In genomic region chr4:148960011-148960410, GRCm38 (mm10) we compare ENCODE assay signal across 14 mouse cellular contexts.
DNase-seq lines count a peak whose midpoint lies in the region; ATAC-seq lines count a peak whose summit lies in the region.
"Had no signal": no experiment of that assay in that cellular context is flagged by ENCODE, and none has a peak within 500 bp of the region (broad histone marks: within the 10 kb centered on the region; RNA-seq: fewer than 3 reads in every experiment).

No protein-coding gene starts in this region.

- DNase-seq in heart, adult 11 months, result peak; percentile 96
- no peak for DNase-seq in heart, postnatal 36 days
- no peak for DNase-seq in layer of hippocampus, adult 9-11 months
- DNase-seq in right cerebral cortex, adult 18-20 months, result no peak
- no peak for DNase-seq in adrenal gland, postnatal 36 days
- DNase-seq: cerebellum, postnatal 14 days; thymus, postnatal 4 days had no signal

- 67% methylated on average over 12 of the region's 12 CpGs for WGBS in intestine, embryonic 15.5 days
- WGBS in kidney, embryonic 16.5 days, result 53% methylated on average over 12 of the region's 12 CpGs
- 69% methylated on average over 12 of the region's 12 CpGs for WGBS in stomach, embryonic 14.5 days

- no peaks in the 10 kb centered on the region for H3K27me3 ChIP-seq in intestine, embryonic 15.5 days (replicated peaks)
- no peaks in the 10 kb centered on the region for H3K27me3 ChIP-seq in kidney, embryonic 16.5 days (ENCODE audit: insufficient read depth, low read length)
- no peaks in the 10 kb centered on the region for H3K27me3 ChIP-seq in stomach, embryonic 14.5 days (ENCODE audit: control insufficient read depth, insufficient read depth, low read length)
- H3K27me3 ChIP-seq: CH12.LX had no signal

- no peaks in the 10 kb centered on the region for H3K9me3 ChIP-seq in intestine, embryonic 15.5 days
- no peaks in the 10 kb centered on the region for H3K9me3 ChIP-seq in kidney, embryonic 16.5 days (ENCODE audit: low read length)
- H3K9me3 ChIP-seq in stomach, embryonic 14.5 days (ENCODE audit: control insufficient read depth, low read depth, low read length), result no peaks in the 10 kb centered on the region
- H3K9me3 ChIP-seq: embryonic facial prominence, embryonic 12.5 days; neural tube, embryonic 15.5 days had no signal

- H3K27ac ChIP-seq in intestine, embryonic 15.5 days, result peak overlapping the region; percentile 46; the same call in 1 of the 2 replicates
- peak overlapping the region; percentile 64; the same call in 1 of the 2 replicates for H3K27ac ChIP-seq in kidney, embryonic 16.5 days (ENCODE audit: low read length)
- H3K27ac ChIP-seq in stomach, embryonic 14.5 days (ENCODE audit: low read length), result peak overlapping the region; percentile 75
- H3K27ac ChIP-seq: embryonic facial prominence, embryonic 12.5 days; neural tube, embryonic 15.5 days had no signal

- 0 out of 2 replicates have a peak, but pooled peaks cover 3% of the 10 kb centered on the region for H3K4me1 ChIP-seq in intestine, embryonic 15.5 days (replicated peaks)
- peaks cover 15% of the 10 kb centered on the region for H3K4me1 ChIP-seq in kidney, embryonic 16.5 days (ENCODE audit: insufficient read depth, low read length)
- H3K4me1 ChIP-seq in stomach, embryonic 14.5 days (ENCODE audit: control insufficient read depth, insufficient read depth, low read length), result no peaks in the 10 kb centered on the region

- no peak overlapping the region; the same call in 1 of the 2 replicates for H3K9ac ChIP-seq in intestine, embryonic 15.5 days
- H3K9ac ChIP-seq in kidney, embryonic 16.5 days (replicated peaks; ENCODE audit: low read length), result peak overlapping the region; percentile 36; the same call in 1 of the 2 replicates
- H3K9ac ChIP-seq in stomach, embryonic 14.5 days (replicated peaks; ENCODE audit: low read depth, low read length), result no peak overlapping the region
- H3K9ac ChIP-seq: embryonic facial prominence, embryonic 12.5 days; neural tube, embryonic 15.5 days had no signal

- intact Hi-C loops in heart, postnatal 36 days (cut with DNase I), result no loop called here

- no peak overlapping the region for H3K4me3 ChIP-seq in intestine, embryonic 15.5 days (replicated peaks)
- no peak overlapping the region for H3K4me3 ChIP-seq in kidney, embryonic 16.5 days (ENCODE audit: low read length)
- no peak overlapping the region for H3K4me3 ChIP-seq in stomach, embryonic 14.5 days (ENCODE audit: low read depth, low read length)
- H3K4me3 ChIP-seq: embryonic facial prominence, embryonic 12.5 days; neural tube, embryonic 15.5 days had no signal

- peak; percentile 57 for ATAC-seq in intestine, embryonic 15.5 days
- ATAC-seq in kidney, embryonic 16.5 days (ENCODE audit: low FRiP score, low TSS enrichment), result peak; percentile 82
- no peak for ATAC-seq in stomach, embryonic 14.5 days (ENCODE audit: insufficient number of reproducible peaks, insufficient read depth, low FRiP score, low read depth)
- ATAC-seq: activated CD4-positive, CD25-positive, alpha-beta regulatory T cell, adult 4 months had no signal

- H3K36me3 ChIP-seq in intestine, embryonic 15.5 days, result 0 out of 2 replicates have a peak, but pooled peaks cover 8% of the 10 kb centered on the region
- peaks cover 24% of the 10 kb centered on the region; the same call in 1 of the 2 replicates for H3K36me3 ChIP-seq in kidney, embryonic 16.5 days (ENCODE audit: insufficient read depth, low read length)
- H3K36me3 ChIP-seq in stomach, embryonic 14.5 days (ENCODE audit: control insufficient read depth, insufficient read depth, low read length), result peaks cover 7% of the 10 kb centered on the region

- H3K4me2 ChIP-seq in intestine, embryonic 15.5 days (replicated peaks), result no peak overlapping the region
- H3K4me2 ChIP-seq in kidney, embryonic 16.5 days (replicated peaks; ENCODE audit: low read depth, low read length), result no peak overlapping the region
- H3K4me2 ChIP-seq in stomach, embryonic 14.5 days (replicated peaks; ENCODE audit: low read depth, low read length), result no peak overlapping the region
- H3K4me2 ChIP-seq: embryonic facial prominence, embryonic 12.5 days; neural tube, embryonic 15.5 days had no signal
